Mouse (Mus musculus): ENCODE results near the gene Cyb561d1. TPM values are rescaled to one million over a fixed set of nuclear protein-coding genes. Genes with fewer than 3 reads are reported as not detected.

The Cyb561d1 gene
- polyA plus RNA-seq, 1 experiment from 2014 or later, result 2.8 TPM

GRCm38 (mm10) chr3:108225711-108226557, 24.9 kb upstream of the Cyb561d1 start:
- Histone ChIP-seq H3K36me3 (ENCODE audit: control insufficient read depth, insufficient read depth, low read length) (no peaks in the 10 kb centered on the region), H3K4me3 (ENCODE audit: low read depth, low read length) (peak overlapping the region; percentile 42), H3K9ac (replicated peaks; ENCODE audit: low read depth, low read length) (peak overlapping the region; percentile 11; the same call in 1 of the 2 replicates), H3K27me3 (ENCODE audit: control insufficient read depth, insufficient read depth, low read length) (peaks cover 10% of the 10 kb centered on the region), H3K4me2 (replicated peaks; ENCODE audit: low read depth, low read length) (peak overlapping the region; percentile 60), H3K4me1 (ENCODE audit: control insufficient read depth, insufficient read depth, low read length) (peaks cover 7% of the 10 kb centered on the region; the same call in 1 of the 2 replicates), H3K9me3 (ENCODE audit: control insufficient read depth, low read depth, low read length) (no peaks in the 10 kb centered on the region), H3K27ac (ENCODE audit: low read length) (no peak overlapping the region)
- WGBS, result 3% methylated on average over 61 of the region's 67 CpGs
- ATAC-seq (ENCODE audit: insufficient number of reproducible peaks, insufficient read depth, low FRiP score, low read depth), result no peak; the same call in 1 of the 2 replicates

GRCm38 (mm10) chr3:108220661-108221060, 19.6 kb upstream of the Cyb561d1 start:
- ATAC-seq (ENCODE audit: insufficient number of reproducible peaks, insufficient read depth, low FRiP score, low read depth), result no peak
- H3K9ac ChIP-seq (replicated peaks; ENCODE audit: low read depth, low read length), result no peak overlapping the region
- no peaks in the 10 kb centered on the region for H3K4me1 ChIP-seq (ENCODE audit: control insufficient read depth, insufficient read depth, low read length)
- no peak overlapping the region for H3K4me3 ChIP-seq (ENCODE audit: low read depth, low read length)
- H3K27me3 ChIP-seq (ENCODE audit: control insufficient read depth, insufficient read depth, low read length), result peaks cover 6% of the 10 kb centered on the region
- no peak overlapping the region for H3K4me2 ChIP-seq (replicated peaks; ENCODE audit: low read depth, low read length)
- 76% methylated on average over 3 of the region's 3 CpGs for WGBS
- H3K9me3 ChIP-seq (ENCODE audit: control insufficient read depth, low read depth, low read length), result no peaks in the 10 kb centered on the region
- no peak overlapping the region for H3K27ac ChIP-seq (ENCODE audit: low read length)
- H3K36me3 ChIP-seq (ENCODE audit: control insufficient read depth, insufficient read depth, low read length), result no peaks in the 10 kb centered on the region

GRCm38 (mm10) chr3:108214734-108215133, 13.7 kb upstream of the Cyb561d1 start:
- Histone ChIP-seq H3K4me1 (ENCODE audit: control insufficient read depth, insufficient read depth, low read length) (0 out of 2 replicates have a peak, but pooled peaks cover 2% of the 10 kb centered on the region), H3K4me2 (replicated peaks; ENCODE audit: low read depth, low read length) (no peak overlapping the region), H3K4me3 (ENCODE audit: low read depth, low read length) (no peak overlapping the region), H3K27me3 (ENCODE audit: control insufficient read depth, insufficient read depth, low read length) (no peaks in the 10 kb centered on the region), H3K9me3 (ENCODE audit: control insufficient read depth, low read depth, low read length) (no peaks in the 10 kb centered on the region), H3K36me3 (ENCODE audit: control insufficient read depth, insufficient read depth, low read length) (no peaks in the 10 kb centered on the region), H3K27ac (ENCODE audit: low read length) (no peak overlapping the region), H3K9ac (replicated peaks; ENCODE audit: low read depth, low read length) (no peak overlapping the region)
- WGBS, result 6% methylated on average over 5 of the region's 5 CpGs
- ATAC-seq (ENCODE audit: insufficient number of reproducible peaks, insufficient read depth, low FRiP score, low read depth), result no peak

GRCm38 (mm10) chr3:108212406-108212805, 11.4 kb upstream of the Cyb561d1 start:
- WGBS, result 79% methylated on average over 8 of the region's 8 CpGs
- Histone ChIP-seq H3K27me3 (ENCODE audit: control insufficient read depth, insufficient read depth, low read length) (no peaks in the 10 kb centered on the region), H3K36me3 (ENCODE audit: control insufficient read depth, insufficient read depth, low read length) (no peaks in the 10 kb centered on the region), H3K4me1 (ENCODE audit: control insufficient read depth, insufficient read depth, low read length) (peaks cover 16% of the 10 kb centered on the region), H3K9me3 (ENCODE audit: control insufficient read depth, low read depth, low read length) (no peaks in the 10 kb centered on the region), H3K9ac (replicated peaks; ENCODE audit: low read depth, low read length) (no peak overlapping the region), H3K4me2 (replicated peaks; ENCODE audit: low read depth, low read length) (no peak overlapping the region), H3K4me3 (ENCODE audit: low read depth, low read length) (no peak overlapping the region), H3K27ac (ENCODE audit: low read length) (no peak overlapping the region)
- no peak for ATAC-seq (ENCODE audit: insufficient number of reproducible peaks, insufficient read depth, low FRiP score, low read depth)

DNA sequence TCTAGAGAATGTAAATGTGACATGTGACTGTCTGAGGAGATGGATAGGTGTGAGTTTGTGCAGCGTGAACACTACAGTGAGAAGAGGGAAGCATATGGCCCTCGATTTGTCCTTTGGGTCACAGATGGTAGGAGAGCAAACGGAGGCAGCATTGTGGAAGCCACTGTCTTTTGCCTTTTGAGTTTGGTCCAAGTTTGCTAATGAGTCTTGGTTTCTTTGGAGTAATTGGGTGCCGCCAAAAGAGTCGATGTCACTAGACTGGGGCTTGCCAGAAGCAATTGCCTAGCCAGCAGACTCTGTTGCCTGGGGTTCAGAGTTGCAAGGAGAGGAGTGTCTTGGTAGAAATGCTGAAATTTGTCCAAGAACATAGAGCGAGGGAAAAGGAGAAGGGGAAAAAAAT, 10.8 kb upstream of the Cyb561d1 start:
- Histone ChIP-seq H3K4me2 (replicated peaks; ENCODE audit: low read depth, low read length) (no peak overlapping the region), H3K4me1 (ENCODE audit: control insufficient read depth, insufficient read depth, low read length) (peaks cover 16% of the 10 kb centered on the region), H3K36me3 (ENCODE audit: control insufficient read depth, insufficient read depth, low read length) (no peaks in the 10 kb centered on the region), H3K4me3 (ENCODE audit: low read depth, low read length) (no peak overlapping the region), H3K27ac (ENCODE audit: low read length) (no peak overlapping the region), H3K9me3 (ENCODE audit: control insufficient read depth, low read depth, low read length) (no peaks in the 10 kb centered on the region), H3K27me3 (ENCODE audit: control insufficient read depth, insufficient read depth, low read length) (no peaks in the 10 kb centered on the region), H3K9ac (replicated peaks; ENCODE audit: low read depth, low read length) (no peak overlapping the region)
- no peak for ATAC-seq (ENCODE audit: insufficient number of reproducible peaks, insufficient read depth, low FRiP score, low read depth)
- 87% methylated on average over 6 of the region's 6 CpGs for WGBS

- Histone ChIP-seq H3K27ac (ENCODE audit: low read length) (peak within 1 kb of the TSS; percentile 88), H3K36me3 (ENCODE audit: control insufficient read depth, insufficient read depth, low read length) (peaks cover under 1% of the 10 kb centered on the region; the same call in 1 of the 2 replicates), H3K4me3 (ENCODE audit: low read depth, low read length) (peak within 1 kb of the TSS; percentile 59), H3K9me3 (ENCODE audit: control insufficient read depth, low read depth, low read length) (no peaks in the 10 kb centered on the region), H3K4me2 (replicated peaks; ENCODE audit: low read depth, low read length) (peak within 1 kb of the TSS; percentile 92), H3K4me1 (ENCODE audit: control insufficient read depth, insufficient read depth, low read length) (peaks cover 16% of the 10 kb centered on the region), H3K9ac (replicated peaks; ENCODE audit: low read depth, low read length) (peak within 1 kb of the TSS; percentile 79), H3K27me3 (ENCODE audit: control insufficient read depth, insufficient read depth, low read length) (no peaks in the 10 kb centered on the region)
- peak; percentile 80 for ATAC-seq (ENCODE audit: insufficient number of reproducible peaks, insufficient read depth, low FRiP score, low read depth)
- WGBS, result 0% methylated on average over 14 of the region's 14 CpGs
Measured at GRCm38 (mm10) chr3:108210771-108211139, 9.7 kb upstream of the Cyb561d1 start, which contains the start of gene Atxn7l2. Gene Atxn7l2 (minus strand): TSS chr3:108210934.

- H3K4me3 ChIP-seq (ENCODE audit: low read depth, low read length), result peak overlapping the region; percentile 59
- H3K9ac ChIP-seq (replicated peaks; ENCODE audit: low read depth, low read length), result peak overlapping the region; percentile 79
- ATAC-seq (ENCODE audit: insufficient number of reproducible peaks, insufficient read depth, low FRiP score, low read depth), result peak; percentile 92
- under 1% methylated on average over 72 of the region's 72 CpGs for WGBS
- peaks cover 16% of the 10 kb centered on the region for H3K4me1 ChIP-seq (ENCODE audit: control insufficient read depth, insufficient read depth, low read length)
- peak overlapping the region; percentile 88 for H3K27ac ChIP-seq (ENCODE audit: low read length)
- no peaks in the 10 kb centered on the region for H3K27me3 ChIP-seq (ENCODE audit: control insufficient read depth, insufficient read depth, low read length)
- no peaks in the 10 kb centered on the region for H3K9me3 ChIP-seq (ENCODE audit: control insufficient read depth, low read depth, low read length)
- H3K36me3 ChIP-seq (ENCODE audit: control insufficient read depth, insufficient read depth, low read length), result peaks cover 6% of the 10 kb centered on the region
- H3K4me2 ChIP-seq (replicated peaks; ENCODE audit: low read depth, low read length), result peak overlapping the region; percentile 92
Measured at GRCm38 (mm10) chr3:108209946-108210770, 9.1 kb upstream of the Cyb561d1 start.

GRCm38 (mm10) chr3:108209536-108209935, 8.5 kb upstream of the Cyb561d1 start:
- H3K4me2 ChIP-seq (replicated peaks; ENCODE audit: low read depth, low read length), result peak overlapping the region; percentile 92
- WGBS, result 5% methylated on average over 8 of the region's 8 CpGs
- H3K9ac ChIP-seq (replicated peaks; ENCODE audit: low read depth, low read length), result peak overlapping the region; percentile 79
- ATAC-seq (ENCODE audit: insufficient number of reproducible peaks, insufficient read depth, low FRiP score, low read depth), result no peak
- H3K4me1 ChIP-seq (ENCODE audit: control insufficient read depth, insufficient read depth, low read length), result peaks cover 16% of the 10 kb centered on the region
- peaks cover 13% of the 10 kb centered on the region for H3K36me3 ChIP-seq (ENCODE audit: control insufficient read depth, insufficient read depth, low read length)
- H3K9me3 ChIP-seq (ENCODE audit: control insufficient read depth, low read depth, low read length), result no peaks in the 10 kb centered on the region
- no peaks in the 10 kb centered on the region for H3K27me3 ChIP-seq (ENCODE audit: control insufficient read depth, insufficient read depth, low read length)
- peak overlapping the region; percentile 59 for H3K4me3 ChIP-seq (ENCODE audit: low read depth, low read length)
- peak overlapping the region; percentile 88; the same call in 1 of the 2 replicates for H3K27ac ChIP-seq (ENCODE audit: low read length)
